9 mouse cellular contexts compared by ENCODE assay signal in the genomic region with DNA sequence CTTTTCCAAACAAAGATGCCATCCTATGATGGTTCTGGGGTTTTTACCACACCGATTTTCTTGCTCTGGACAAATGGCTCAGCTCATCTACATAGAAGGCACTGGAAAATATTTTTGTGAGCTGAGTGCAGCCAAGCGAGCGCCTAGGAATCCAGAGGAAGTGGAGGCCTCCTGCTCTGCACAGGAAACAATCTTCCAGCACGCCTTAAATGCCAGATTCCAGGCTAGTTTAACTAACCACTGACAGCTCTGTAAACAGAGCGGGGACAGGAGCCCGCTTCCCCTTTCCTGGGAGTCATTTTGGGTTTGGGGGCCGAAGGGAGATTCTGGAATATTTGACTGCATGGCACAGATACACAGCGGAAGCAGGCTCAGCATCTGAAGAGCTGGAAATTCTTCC.
DNase-seq lines count a peak whose midpoint lies in the region; ATAC-seq and TF ChIP-seq lines count a peak whose summit lies in the region.
"Had no signal": no experiment of that assay in that cellular context is flagged by ENCODE, and none has a peak within 500 bp of the region (broad histone marks: within the 10 kb centered on the region; RNA-seq: fewer than 3 reads in every experiment).

No protein-coding gene starts in this region.

- peak; percentile 44; the same call in 1 of the 2 replicates for ATAC-seq in embryonic facial prominence, embryonic 14.5 days (ENCODE audit: low read depth)
- 0 out of 2 replicates have a peak, but pooled peaks have one; percentile 10 for ATAC-seq in intestine, embryonic 15.5 days

- H3K9me3 ChIP-seq in embryonic facial prominence, embryonic 14.5 days (ENCODE audit: control insufficient read depth, low read length), result no peaks in the 10 kb centered on the region
- H3K9me3 ChIP-seq in intestine, embryonic 15.5 days, result no peaks in the 10 kb centered on the region

- peak overlapping the region; percentile 28; the same call in 1 of the 2 replicates for H3K9ac ChIP-seq in embryonic facial prominence, embryonic 14.5 days (ENCODE audit: low read depth, low read length)
- no peak overlapping the region for H3K9ac ChIP-seq in intestine, embryonic 15.5 days

- H3K27me3 ChIP-seq in embryonic facial prominence, embryonic 14.5 days (replicated peaks; ENCODE audit: control insufficient read depth, insufficient read depth, low read length), result no peaks in the 10 kb centered on the region
- no peaks in the 10 kb centered on the region for H3K27me3 ChIP-seq in intestine, embryonic 15.5 days (replicated peaks)
- H3K27me3 ChIP-seq in thymus, adult 2 months (ENCODE audit: control insufficient read depth, insufficient read depth, low read length), result 0 out of 2 replicates have a peak, but pooled peaks cover 2% of the 10 kb centered on the region

- WGBS in embryonic facial prominence, embryonic 14.5 days, result 8% methylated on average over 8 of the region's 8 CpGs
- WGBS in intestine, embryonic 15.5 days, result 12% methylated on average over 8 of the region's 8 CpGs
- WGBS in thymus, adult 2 months, result 52% methylated on average over 8 of the region's 8 CpGs

- H3K4me3 ChIP-seq in embryonic facial prominence, embryonic 14.5 days (ENCODE audit: low read depth, low read length), result no peak overlapping the region
- no peak overlapping the region for H3K4me3 ChIP-seq in intestine, embryonic 15.5 days (replicated peaks)
- no peak overlapping the region for H3K4me3 ChIP-seq in thymus, adult 2 months (ENCODE audit: control insufficient read depth, insufficient read depth, low read length)

- DNase-seq in adrenal gland, adult 2 months, result peak; percentile 15
- no peak for DNase-seq in adrenal gland, adult 18-20 months (ENCODE audit: low spot score in 2 of 2)
- DNase-seq in embryonic facial prominence, embryonic 14.5 days (ENCODE audit: low spot score), result peak; percentile 86
- peak; percentile 61 for DNase-seq in lung, postnatal 10 days
- no peak for DNase-seq in thymus, postnatal 0 days (ENCODE audit: low spot score)
- no peak for DNase-seq in thymus, postnatal 4 days
- no peak for DNase-seq in thymus, adult 2 months
- DNase-seq: adrenal gland, postnatal 14 days had no signal

- peak overlapping the region; percentile 40 for H3K4me2 ChIP-seq in embryonic facial prominence, embryonic 14.5 days (ENCODE audit: low read depth, low read length)
- no peak overlapping the region for H3K4me2 ChIP-seq in intestine, embryonic 15.5 days (replicated peaks)

- peak overlapping the region; percentile 86 for H3K27ac ChIP-seq in embryonic facial prominence, embryonic 14.5 days (replicated peaks; ENCODE audit: low read depth, low read length)
- H3K27ac ChIP-seq in intestine, embryonic 15.5 days, result peak overlapping the region; percentile 72
- no peak overlapping the region for H3K27ac ChIP-seq in thymus, adult 2 months (ENCODE audit: control insufficient read depth, insufficient read depth, low read length)

- TF ChIP-seq POLR2A in thymus, adult 2 months (IDR thresholded peaks at IDR 0.05; ENCODE audit: control insufficient read depth, extremely low read depth, insufficient read depth, low read length, poor library complexity), result no peak

- H3K4me1 ChIP-seq in embryonic facial prominence, embryonic 14.5 days (ENCODE audit: control insufficient read depth, insufficient read depth, low read length), result peaks cover 35% of the 10 kb centered on the region
- peaks cover 7% of the 10 kb centered on the region; the same call in 1 of the 2 replicates for H3K4me1 ChIP-seq in intestine, embryonic 15.5 days (replicated peaks)
- H3K4me1 ChIP-seq in thymus, adult 2 months (replicated peaks; ENCODE audit: control insufficient read depth, insufficient read depth, low read length), result no peaks in the 10 kb centered on the region

- TF ChIP-seq CTCF in thymus, adult 2 months (IDR thresholded peaks at IDR 0.05; ENCODE audit: borderline replicate concordance, control insufficient read depth, extremely low read depth, insufficient read depth, low read length, poor library complexity), result no peak

- peaks cover 13% of the 10 kb centered on the region; the same call in 1 of the 2 replicates for H3K36me3 ChIP-seq in embryonic facial prominence, embryonic 14.5 days (ENCODE audit: control insufficient read depth, insufficient read depth, low read length)
- no peaks in the 10 kb centered on the region for H3K36me3 ChIP-seq in intestine, embryonic 15.5 days
- H3K36me3 ChIP-seq in thymus, adult 2 months (ENCODE audit: control insufficient read depth, insufficient read depth, low read length), result no peaks in the 10 kb centered on the region

Comparison
In these comparisons a context has a peak if more than half of its experiments do, and no peak if none do; other contexts are left out.
1. DNase-seq: peak in adrenal gland, adult 2 months (single experiment), embryonic facial prominence, embryonic 14.5 days (single experiment) and lung, postnatal 10 days (single experiment); none in adrenal gland, adult 18-20 months (0 of 2), thymus, postnatal 0 days (single experiment), thymus, postnatal 4 days (single experiment) and thymus, adult 2 months (single experiment).